Mouse (Mus musculus): ENCODE measurements around the gene Gm14085. TPM values are rescaled to one million over a fixed set of nuclear protein-coding genes. Genes with fewer than 3 reads are reported as not detected.
A peak's percentile ranks its signal among the peaks of the same experiment; 100 is the strongest.
"Not testable (repeated sequence)": the region's sequence is repeated elsewhere in the genome, so short reads cannot be mapped to it uniquely, and the experiment has no call there.

Gm14085 gene
- polyA plus RNA-seq, 1 experiment from 2014 or later = not detected

DNA sequence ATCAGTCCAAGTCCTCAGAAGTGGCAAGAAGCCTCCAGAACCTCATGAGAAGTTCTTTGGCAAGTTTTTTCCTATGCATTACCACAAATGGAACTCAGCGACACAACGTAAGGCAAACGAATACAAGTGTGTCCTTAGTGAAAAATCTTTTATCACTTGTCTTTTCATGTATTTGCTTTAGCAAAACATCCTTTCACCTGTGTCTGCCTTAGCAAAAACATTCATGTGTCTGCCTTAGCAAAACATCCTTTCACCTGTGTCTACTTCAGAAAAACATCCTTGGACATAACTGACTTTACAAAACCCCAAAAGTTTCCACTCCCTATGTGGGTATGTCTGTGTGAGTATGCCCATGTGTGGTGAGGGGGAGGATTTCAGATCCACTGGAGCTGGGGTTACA lies 15.5 kb upstream of the Gm14085 start:
- no peaks in the 10 kb centered on the region for H3K36me3 ChIP-seq (ENCODE audit: control insufficient read depth, insufficient read depth, low read length)
- H3K4me2 ChIP-seq (ENCODE audit: low read depth, low read length) = no peak overlapping the region
- H3K27me3 ChIP-seq (replicated peaks; ENCODE audit: control insufficient read depth, insufficient read depth, low read length) = 0 out of 2 replicates have a peak, but pooled peaks cover 3% of the 10 kb centered on the region
- no peaks in the 10 kb centered on the region for H3K9me3 ChIP-seq (ENCODE audit: control insufficient read depth, low read length)
- DNase-seq (ENCODE audit: low spot score) (no peak), ATAC-seq (ENCODE audit: low read depth) (no peak)
- WGBS = 89% methylated on average over 3 of the region's 3 CpGs
- no peak overlapping the region for H3K4me3 ChIP-seq (ENCODE audit: low read depth, low read length)
- H3K27ac ChIP-seq (replicated peaks; ENCODE audit: low read depth, low read length) = no peak overlapping the region
- H3K4me1 ChIP-seq (ENCODE audit: control insufficient read depth, insufficient read depth, low read length) = peaks cover 4% of the 10 kb centered on the region
- H3K9ac ChIP-seq (ENCODE audit: low read depth, low read length) = no peak overlapping the region

DNA sequence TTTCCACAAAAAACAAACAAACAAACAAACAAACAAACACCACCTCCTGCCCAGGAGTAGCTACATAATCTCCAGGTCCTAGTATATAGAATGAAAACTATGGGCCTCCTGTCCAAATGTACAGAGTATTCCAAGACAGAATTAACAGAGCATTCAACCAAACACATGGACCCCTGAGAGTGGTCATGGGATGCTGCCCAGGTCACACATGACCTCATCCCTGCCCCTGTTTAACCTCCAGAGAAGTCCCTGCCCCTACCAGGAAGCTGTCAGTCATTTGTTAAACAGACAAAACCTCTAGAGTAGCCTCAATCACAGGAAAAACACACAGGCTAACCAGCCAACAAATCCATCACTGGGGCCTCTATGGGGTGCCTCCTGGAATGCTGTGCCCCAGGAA lies 8.2 kb upstream of the Gm14085 start:
- Histone ChIP-seq H3K27ac (replicated peaks; ENCODE audit: low read depth, low read length) (no peak overlapping the region), H3K9me3 (ENCODE audit: control insufficient read depth, low read length) (no peaks in the 10 kb centered on the region), H3K4me1 (ENCODE audit: control insufficient read depth, insufficient read depth, low read length) (no peaks in the 10 kb centered on the region), H3K27me3 (replicated peaks; ENCODE audit: control insufficient read depth, insufficient read depth, low read length) (no peaks in the 10 kb centered on the region), H3K4me3 (ENCODE audit: low read depth, low read length) (no peak overlapping the region), H3K4me2 (ENCODE audit: low read depth, low read length) (no peak overlapping the region), H3K9ac (ENCODE audit: low read depth, low read length) (no peak overlapping the region), H3K36me3 (ENCODE audit: control insufficient read depth, insufficient read depth, low read length) (no peaks in the 10 kb centered on the region)
- no peak for ATAC-seq (ENCODE audit: low read depth)
- DNase-seq (ENCODE audit: low spot score) = no peak

DNA sequence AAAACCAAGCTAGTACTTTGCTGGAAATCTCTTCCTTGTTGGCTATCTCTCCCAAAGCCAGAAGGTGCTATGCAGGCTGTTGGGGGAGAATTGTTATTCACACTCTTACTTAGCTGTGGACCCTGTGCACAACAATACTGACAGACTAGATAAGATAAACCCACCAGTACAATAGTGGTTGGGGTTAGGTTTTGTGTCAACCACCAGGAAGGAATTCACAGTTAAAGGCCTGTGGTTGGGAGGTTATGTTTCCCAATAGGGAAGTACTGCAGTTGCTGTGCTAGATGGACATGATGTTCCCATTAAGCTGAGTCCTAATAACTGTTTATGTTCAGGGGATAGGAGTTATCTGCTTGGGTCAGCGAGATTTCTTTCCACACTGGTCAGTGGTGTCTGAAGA lies 954 bp upstream of the Gm14085 start:
- H3K27ac ChIP-seq (replicated peaks; ENCODE audit: low read depth, low read length); H3K4me1 ChIP-seq (ENCODE audit: control insufficient read depth, insufficient read depth, low read length); H3K4me2 ChIP-seq (ENCODE audit: low read depth, low read length); H3K9ac ChIP-seq (ENCODE audit: low read depth, low read length); H3K36me3 ChIP-seq (ENCODE audit: control insufficient read depth, insufficient read depth, low read length); ATAC-seq (ENCODE audit: low read depth); H3K27me3 ChIP-seq (replicated peaks; ENCODE audit: control insufficient read depth, insufficient read depth, low read length); DNase-seq (ENCODE audit: low spot score); H3K4me3 ChIP-seq (ENCODE audit: low read depth, low read length); H3K9me3 ChIP-seq (ENCODE audit: control insufficient read depth, low read length): not testable (repeated sequence)
- 58% methylated on average over 1 of the region's 1 CpGs for WGBS

DNA sequence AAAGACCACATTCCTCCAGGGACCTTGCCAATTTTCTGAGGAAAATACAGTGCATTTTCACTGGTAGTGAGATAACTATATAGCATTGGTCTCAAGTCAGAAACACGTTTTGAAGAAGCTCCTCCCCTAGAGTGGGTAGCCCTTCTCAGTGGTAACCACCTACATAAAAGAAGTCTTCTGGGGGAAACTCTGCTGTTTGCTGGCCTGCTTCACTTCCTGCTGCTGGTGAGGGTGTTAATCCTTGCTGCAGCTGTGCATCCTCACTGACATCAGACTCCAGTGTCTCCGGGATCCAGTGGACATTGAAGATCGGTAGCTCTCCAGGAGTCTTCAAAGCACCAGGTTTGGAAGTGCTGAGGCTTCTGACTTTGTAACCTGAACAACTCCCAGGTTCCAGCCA lies 913 bp downstream of the Gm14085 start:
- not testable (repeated sequence) for H3K4me2 ChIP-seq (ENCODE audit: low read depth, low read length); H3K9ac ChIP-seq (ENCODE audit: low read depth, low read length); H3K27ac ChIP-seq (replicated peaks; ENCODE audit: low read depth, low read length); ATAC-seq (ENCODE audit: low read depth); H3K4me3 ChIP-seq (ENCODE audit: low read depth, low read length); H3K27me3 ChIP-seq (replicated peaks; ENCODE audit: control insufficient read depth, insufficient read depth, low read length); H3K9me3 ChIP-seq (ENCODE audit: control insufficient read depth, low read length); H3K36me3 ChIP-seq (ENCODE audit: control insufficient read depth, insufficient read depth, low read length); DNase-seq (ENCODE audit: low spot score); H3K4me1 ChIP-seq (ENCODE audit: control insufficient read depth, insufficient read depth, low read length)
- no CpG with 5 or more reads among the region's 3 CpGs for WGBS

DNA sequence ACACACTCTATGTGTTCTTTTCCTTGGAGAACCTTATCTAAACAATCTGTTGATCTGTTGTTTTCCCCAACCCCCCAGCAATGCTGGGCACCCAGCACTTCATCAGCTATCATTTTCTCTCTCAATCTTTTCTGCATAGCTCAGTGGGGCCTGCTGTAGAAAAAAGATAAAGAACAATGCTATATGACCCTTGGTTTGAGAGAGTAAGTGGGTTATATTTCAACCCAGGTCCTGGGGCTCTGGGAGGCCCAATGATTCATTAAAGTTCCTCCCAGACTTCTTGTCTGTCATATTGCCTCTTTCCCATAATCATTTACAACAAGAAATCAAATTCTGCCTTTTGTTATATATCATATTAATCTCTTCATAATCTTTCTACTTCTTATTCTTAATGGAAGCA lies 1.4 kb downstream of the Gm14085 start:
- H3K27ac ChIP-seq (replicated peaks; ENCODE audit: low read depth, low read length); H3K4me3 ChIP-seq (ENCODE audit: low read depth, low read length); ATAC-seq (ENCODE audit: low read depth); H3K4me2 ChIP-seq (ENCODE audit: low read depth, low read length); H3K9ac ChIP-seq (ENCODE audit: low read depth, low read length); H3K4me1 ChIP-seq (ENCODE audit: control insufficient read depth, insufficient read depth, low read length); DNase-seq (ENCODE audit: low spot score); H3K36me3 ChIP-seq (ENCODE audit: control insufficient read depth, insufficient read depth, low read length); H3K27me3 ChIP-seq (replicated peaks; ENCODE audit: control insufficient read depth, insufficient read depth, low read length); H3K9me3 ChIP-seq (ENCODE audit: control insufficient read depth, low read length): not testable (repeated sequence)

DNA sequence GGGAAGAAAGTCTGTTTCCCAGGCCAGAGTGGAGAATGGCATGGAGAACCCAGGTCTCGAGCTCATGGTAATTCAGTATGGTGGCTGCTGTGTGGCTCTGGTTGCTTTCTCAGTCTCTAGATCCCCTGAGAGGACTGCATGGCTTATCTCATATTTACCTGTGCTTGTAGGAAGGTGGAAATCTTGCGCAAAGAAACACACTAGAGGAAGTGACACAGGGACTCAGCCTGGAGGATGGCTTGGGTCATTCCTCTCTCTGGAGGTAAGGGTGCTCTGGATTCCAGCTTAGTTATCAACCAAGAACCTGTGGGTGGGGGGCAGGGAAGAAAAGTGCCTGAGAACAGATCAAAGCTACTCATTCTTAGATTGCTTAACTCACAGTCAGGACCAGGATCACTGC lies 1.9 kb downstream of the Gm14085 start:
- DNase-seq (ENCODE audit: low spot score) (no peak), ATAC-seq (ENCODE audit: low read depth) (no peak)
- H3K27me3 ChIP-seq (replicated peaks; ENCODE audit: control insufficient read depth, insufficient read depth, low read length) = no peaks in the 10 kb centered on the region
- H3K4me1 ChIP-seq (ENCODE audit: control insufficient read depth, insufficient read depth, low read length) = no peaks in the 10 kb centered on the region
- 92% methylated on average over 2 of the region's 2 CpGs for WGBS
- H3K4me3 ChIP-seq (ENCODE audit: low read depth, low read length) = no peak overlapping the region
- H3K36me3 ChIP-seq (ENCODE audit: control insufficient read depth, insufficient read depth, low read length) = no peaks in the 10 kb centered on the region
- H3K9me3 ChIP-seq (ENCODE audit: control insufficient read depth, low read length) = no peaks in the 10 kb centered on the region
- H3K27ac ChIP-seq (replicated peaks; ENCODE audit: low read depth, low read length) = no peak overlapping the region
- H3K9ac ChIP-seq (ENCODE audit: low read depth, low read length) = no peak overlapping the region
- H3K4me2 ChIP-seq (ENCODE audit: low read depth, low read length) = no peak overlapping the region

DNA sequence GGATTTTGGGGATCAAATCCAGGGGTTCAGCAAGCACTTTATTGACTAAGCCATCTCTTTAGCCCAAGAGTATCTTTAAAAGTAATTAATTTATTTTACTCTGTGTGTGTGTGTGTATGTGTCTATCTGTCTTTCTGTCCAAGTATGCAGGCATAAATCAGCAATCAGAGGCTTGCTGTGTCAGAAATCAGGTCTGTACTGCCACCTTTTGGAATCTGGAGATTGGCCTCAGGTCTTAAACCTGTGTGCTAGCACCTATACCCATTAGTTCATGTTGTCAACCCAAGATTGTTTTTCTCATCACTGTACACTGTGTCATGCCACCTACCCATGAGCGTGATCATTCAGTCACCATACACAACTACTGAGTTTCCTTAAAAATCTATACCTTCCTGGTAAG lies 45.0 kb downstream of the Gm14085 start:
- not testable (repeated sequence) for H3K4me2 ChIP-seq (ENCODE audit: low read depth, low read length); H3K9me3 ChIP-seq (ENCODE audit: control insufficient read depth, low read length); H3K9ac ChIP-seq (ENCODE audit: low read depth, low read length); H3K4me3 ChIP-seq (ENCODE audit: low read depth, low read length); H3K27me3 ChIP-seq (replicated peaks; ENCODE audit: control insufficient read depth, insufficient read depth, low read length); DNase-seq (ENCODE audit: low spot score); H3K27ac ChIP-seq (replicated peaks; ENCODE audit: low read depth, low read length); H3K4me1 ChIP-seq (ENCODE audit: control insufficient read depth, insufficient read depth, low read length); ATAC-seq (ENCODE audit: low read depth); H3K36me3 ChIP-seq (ENCODE audit: control insufficient read depth, insufficient read depth, low read length)
- 97% methylated on average over 1 of the region's 1 CpGs for WGBS

DNA sequence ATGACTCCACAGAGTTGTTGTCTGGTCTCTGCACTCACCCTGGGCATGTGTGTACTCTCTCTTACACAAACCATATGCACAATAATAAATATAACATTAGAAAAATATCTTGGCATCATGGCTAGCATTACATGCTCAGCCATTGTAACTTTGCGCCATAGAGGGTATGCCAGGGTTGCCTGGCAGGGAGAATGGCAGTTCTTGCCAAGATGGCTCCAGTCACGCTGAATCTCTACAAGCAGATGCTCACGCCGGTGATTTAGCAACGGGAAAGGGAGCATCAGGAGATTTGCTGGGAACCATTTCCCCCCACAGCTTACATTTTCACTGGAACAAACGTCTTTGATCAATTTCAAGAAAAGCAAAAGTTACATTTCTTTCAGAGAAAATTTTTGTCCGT lies 46.5 kb downstream of the Gm14085 start:
- Histone ChIP-seq H3K4me3 (ENCODE audit: low read depth, low read length) (no peak overlapping the region), H3K27me3 (replicated peaks; ENCODE audit: control insufficient read depth, insufficient read depth, low read length) (no peaks in the 10 kb centered on the region), H3K4me2 (ENCODE audit: low read depth, low read length) (no peak overlapping the region), H3K36me3 (ENCODE audit: control insufficient read depth, insufficient read depth, low read length) (no peaks in the 10 kb centered on the region), H3K4me1 (ENCODE audit: control insufficient read depth, insufficient read depth, low read length) (no peaks in the 10 kb centered on the region), H3K27ac (replicated peaks; ENCODE audit: low read depth, low read length) (no peak overlapping the region), H3K9me3 (ENCODE audit: control insufficient read depth, low read length) (no peaks in the 10 kb centered on the region), H3K9ac (ENCODE audit: low read depth, low read length) (no peak overlapping the region)
- 71% methylated on average over 7 of the region's 7 CpGs for WGBS
- peak; percentile 7 for DNase-seq (ENCODE audit: low spot score)
- no peak for ATAC-seq (ENCODE audit: low read depth)

DNA sequence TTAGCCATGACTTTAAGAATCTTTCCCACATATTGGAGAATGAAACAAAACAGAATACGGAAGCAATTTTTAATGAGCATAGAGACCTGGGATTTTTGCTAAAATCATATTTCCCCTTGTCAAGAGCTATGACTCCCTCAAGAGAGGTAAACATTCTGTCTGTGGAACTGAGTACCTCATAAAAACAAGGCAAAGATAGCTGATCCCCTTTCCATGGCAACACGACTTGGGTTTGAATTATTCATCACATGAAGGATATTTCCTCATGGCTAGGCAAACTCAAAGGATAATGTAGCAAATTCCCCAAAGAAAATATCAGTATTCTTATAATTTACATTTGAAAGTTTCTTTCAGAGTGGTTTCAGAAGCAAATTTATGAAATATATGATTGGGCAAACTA lies 47.0 kb downstream of the Gm14085 start:
- no peaks in the 10 kb centered on the region for H3K4me1 ChIP-seq (ENCODE audit: control insufficient read depth, insufficient read depth, low read length)
- no peaks in the 10 kb centered on the region for H3K9me3 ChIP-seq (ENCODE audit: control insufficient read depth, low read length)
- 71% methylated on average over 2 of the region's 2 CpGs for WGBS
- no peaks in the 10 kb centered on the region for H3K36me3 ChIP-seq (ENCODE audit: control insufficient read depth, insufficient read depth, low read length)
- H3K4me2 ChIP-seq (ENCODE audit: low read depth, low read length) = no peak overlapping the region
- H3K9ac ChIP-seq (ENCODE audit: low read depth, low read length) = no peak overlapping the region
- ATAC-seq (ENCODE audit: low read depth) = no peak
- H3K27ac ChIP-seq (replicated peaks; ENCODE audit: low read depth, low read length) = no peak overlapping the region
- no peak overlapping the region for H3K4me3 ChIP-seq (ENCODE audit: low read depth, low read length)
- DNase-seq (ENCODE audit: low spot score) = no peak
- H3K27me3 ChIP-seq (replicated peaks; ENCODE audit: control insufficient read depth, insufficient read depth, low read length) = no peaks in the 10 kb centered on the region
